Mouse (Mus musculus) forebrain, embryonic 13.5 days (tissue): ENCODE data around the gene Tet3. TPM values are rescaled to one million over a fixed set of nuclear protein-coding genes. Genes with fewer than 3 reads are reported as not detected.

Experiments
- ATAC-seq: fragments of 200-750 bp; cut with Nextera tagmentation; 2 replicates; pipeline ENCODE4 v1.8.0; 2017
- H3K27ac ChIP-seq: fragments of 300-500 bp; sonication (generic); 2 replicates; pipeline ENCODE4 v1.5.1; 2015; ENCODE audit warnings: inconsistent platforms, mild to moderate bottlenecking, moderate library complexity
- H3K27me3 ChIP-seq: fragments of 300-500 bp; sonication (generic); 2 replicates; pipeline ENCODE4 v1.6.1; 2015; ENCODE audit warnings: mild to moderate bottlenecking, inconsistent platforms
- H3K36me3 ChIP-seq: fragments of 300-500 bp; sonication (generic); 2 replicates; pipeline ENCODE4 v1.6.1; 2015; ENCODE audit warnings: mild to moderate bottlenecking, inconsistent platforms; ENCODE audit not compliant: poor library complexity, severe bottlenecking
- H3K4me1 ChIP-seq: fragments of 300-500 bp; sonication (generic); 2 replicates; pipeline ENCODE4 v1.6.1; 2015; ENCODE audit warnings: inconsistent platforms
- H3K4me2 ChIP-seq: fragments of 300-500 bp; sonication (generic); 2 replicates; pipeline ENCODE4 v1.6.1; 2015; ENCODE audit warnings: inconsistent platforms, mild to moderate bottlenecking, moderate library complexity
- H3K4me3 ChIP-seq: fragments of 300-500 bp; sonication (generic); 2 replicates; pipeline ENCODE4 v1.5.1; 2015; ENCODE audit warnings: mild to moderate bottlenecking, inconsistent platforms
- H3K9ac ChIP-seq: fragments of 300-500 bp; sonication (generic); 2 replicates; pipeline ENCODE4 v1.6.1; 2015; ENCODE audit warnings: mild to moderate bottlenecking, inconsistent platforms
- H3K9me3 ChIP-seq: fragments of 300-500 bp; sonication (generic); replicated peaks from 2 replicates; pipeline ENCODE4 v1.6.1; 2016; ENCODE audit warnings: inconsistent platforms
- WGBS: fragments of 180-500 bp; shearing (Covaris S2); methylation state at CpG from one replicate; pipeline ENCODE4 v1.1.7; 2015; 5-methylcytosine and 5-hydroxymethylcytosine counted together
- polyA plus RNA-seq: library from polyadenylated mRNA; unstranded; fragments of >200 nt; fragmentation: Nextera tagmentation; extraction: Ambion mirVana; gene quantifications from 2 replicates; pipeline ENCODE4 v1.2.1, GENCODE M21; 2015

The Tet3 gene
- polyA plus RNA-seq, result 65.3 and 79.4 TPM in 2 replicates

DNA sequence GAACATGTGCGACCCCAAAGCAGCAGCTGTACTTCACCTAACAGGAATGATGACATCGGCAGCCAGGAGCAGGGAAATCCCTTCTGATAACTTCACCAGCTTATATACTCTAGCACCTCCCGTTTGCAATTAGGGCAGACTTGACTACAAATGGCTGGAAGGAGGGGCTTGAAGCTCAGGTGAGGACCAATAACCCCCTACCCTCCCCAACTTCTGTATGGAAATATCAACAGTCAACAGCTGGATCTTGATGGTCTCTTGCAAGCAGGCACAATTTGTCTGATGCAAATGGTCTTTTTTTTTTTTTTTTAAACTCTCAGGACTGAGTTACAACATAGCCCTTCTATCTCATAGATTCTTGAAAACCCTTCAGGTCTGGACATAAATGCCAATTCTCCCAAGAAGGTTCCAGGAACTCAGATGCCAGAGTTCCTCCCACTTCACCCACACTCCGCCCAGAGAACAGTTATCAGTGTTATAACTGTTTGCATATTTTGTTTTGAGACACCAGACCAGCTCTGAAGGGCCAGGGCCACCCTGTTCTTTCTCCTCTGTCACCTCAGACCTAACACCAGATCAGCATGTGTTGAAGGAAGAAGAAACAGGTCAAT, at the start of gene Tet3:
Gene Tet3, minus strand, starts transcription at position 51 of the 611 bp plus-strand sequence.
- Histone ChIP-seq H3K27ac (no peak within 1 kb of the TSS), H3K9me3 (no peaks in the 10 kb centered on the region), H3K9ac (no peak within 1 kb of the TSS), H3K27me3 (no peaks in the 10 kb centered on the region), H3K4me1 (peaks cover 24% of the 10 kb centered on the region), H3K36me3 (0 out of 2 replicates have a peak, but pooled peaks cover 3% of the 10 kb centered on the region), H3K4me3 (no peak within 1 kb of the TSS), H3K4me2 (0 out of 2 replicates have a peak within 1 kb of the TSS, but pooled peaks have one; percentile 96)
- ATAC-seq, result no peak
- WGBS, result 83% methylated on average over 4 of the region's 4 CpGs

DNA sequence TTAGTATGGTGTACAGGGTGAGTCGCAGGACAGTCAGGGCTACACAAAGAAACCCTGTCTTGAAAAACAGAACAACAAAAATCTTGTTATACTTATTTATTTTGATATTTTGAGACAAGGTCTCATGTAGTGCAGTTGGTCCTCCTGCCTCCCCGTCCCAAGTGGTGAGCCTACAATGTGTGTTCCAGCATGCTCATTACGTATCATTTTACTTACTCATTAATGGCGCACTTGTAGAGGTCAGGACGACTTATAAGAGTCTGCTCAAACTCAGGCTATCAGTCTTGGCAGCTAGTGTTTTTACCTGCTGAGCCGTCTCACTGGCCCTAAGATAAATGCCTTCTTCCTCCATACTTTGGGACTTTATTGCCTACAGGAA, 48.3 kb upstream of the Tet3 start:
- Histone ChIP-seq H3K4me3 (peak overlapping the region; percentile 79), H3K4me2 (peak overlapping the region; percentile 73), H3K27me3 (no peaks in the 10 kb centered on the region), H3K36me3 (no peaks in the 10 kb centered on the region), H3K4me1 (peaks cover 19% of the 10 kb centered on the region), H3K27ac (peak overlapping the region; percentile 63), H3K9ac (peak overlapping the region; percentile 59), H3K9me3 (no peaks in the 10 kb centered on the region)
- WGBS, result 33% methylated on average over 6 of the region's 6 CpGs
- ATAC-seq, result no peak; the same call in 1 of the 2 replicates

DNA sequence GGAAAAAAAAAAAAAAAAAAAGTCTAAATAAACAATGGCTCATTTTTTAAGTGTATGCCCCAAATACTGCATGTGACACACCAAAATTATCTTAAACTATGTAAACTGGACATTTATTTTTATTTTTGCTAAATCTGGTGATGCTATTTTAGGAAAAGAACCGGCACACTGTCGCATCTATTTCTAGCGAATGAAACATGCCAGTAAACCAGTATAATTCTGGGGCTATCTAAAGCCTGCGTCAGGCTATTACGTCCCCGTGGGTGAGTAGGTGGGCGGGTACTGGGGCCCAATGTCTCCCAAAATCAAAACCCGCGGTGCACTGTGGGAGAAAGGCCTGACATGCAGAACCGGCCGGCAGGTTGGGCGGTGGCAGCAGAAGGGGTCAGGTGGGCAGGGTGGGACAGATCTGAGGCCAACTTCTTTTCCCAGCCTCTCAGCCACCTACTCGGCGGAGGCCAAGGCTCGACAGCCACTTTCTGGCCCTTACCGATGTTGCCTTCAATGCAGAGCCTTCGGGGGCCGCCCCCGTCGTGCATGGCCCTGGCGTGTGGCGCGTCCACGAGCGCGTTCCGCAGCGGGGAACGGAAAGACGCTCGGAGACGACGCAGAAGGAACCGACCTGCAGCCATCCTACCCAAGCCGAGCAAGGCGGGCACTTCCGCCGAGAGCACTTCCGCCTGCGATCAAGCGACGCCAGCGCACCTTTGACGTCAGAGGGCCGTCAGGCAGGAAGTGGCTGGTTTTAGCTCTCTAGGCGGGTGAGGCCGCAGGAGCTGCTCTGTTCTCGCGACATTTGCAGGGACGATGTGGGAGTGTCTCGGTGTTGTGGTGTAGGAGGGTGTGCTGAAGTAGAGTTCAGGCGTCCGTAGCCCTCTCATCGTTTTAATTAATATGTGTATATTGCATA, 47.6 kb upstream of the Tet3 start, which contains the start of gene Dguok:
Gene Dguok, minus strand, starts transcription at position 712 of the 910 bp plus-strand sequence.
- peak within 1 kb of the TSS; percentile 73 for H3K4me2 ChIP-seq

DNA sequence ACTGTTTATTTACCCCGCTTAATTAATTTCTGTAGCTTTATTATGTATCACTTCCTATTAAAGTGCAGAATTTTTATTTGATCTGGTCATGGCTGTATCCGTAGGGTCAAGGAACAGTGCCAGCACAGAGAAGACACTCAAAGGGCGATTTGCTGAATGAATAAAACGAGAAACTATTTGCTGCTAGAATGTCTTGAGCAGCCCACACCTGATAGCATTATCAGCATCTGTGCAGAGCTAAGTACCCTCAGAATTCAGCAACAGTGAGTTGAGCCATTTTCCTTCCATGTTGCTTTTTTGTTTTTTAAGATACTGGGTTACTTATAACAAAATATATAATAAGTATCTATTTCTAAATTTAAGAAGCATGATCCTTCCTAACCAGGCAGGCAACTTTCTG, 46.7 kb upstream of the Tet3 start:
- H3K4me1 ChIP-seq, result peaks cover 19% of the 10 kb centered on the region
- no peaks in the 10 kb centered on the region for H3K27me3 ChIP-seq
- peak overlapping the region; percentile 85; the same call in 1 of the 2 replicates for H3K9ac ChIP-seq
- peaks cover under 1% of the 10 kb centered on the region; the same call in 1 of the 2 replicates for H3K9me3 ChIP-seq
- ATAC-seq, result no peak
- H3K27ac ChIP-seq, result no peak overlapping the region
- H3K36me3 ChIP-seq, result peaks cover 1% of the 10 kb centered on the region; the same call in 1 of the 2 replicates
- peak overlapping the region; percentile 73 for H3K4me2 ChIP-seq
- WGBS, result 92% methylated on average over 4 of the region's 4 CpGs
- H3K4me3 ChIP-seq, result peak overlapping the region; percentile 79; the same call in 1 of the 2 replicates

More for the DNA sequence above, 47.6 kb upstream of the Tet3 start, which contains the start of gene Dguok:
- Histone ChIP-seq H3K36me3 (no peaks in the 10 kb centered on the region), H3K4me3 (peak within 1 kb of the TSS; percentile 79), H3K4me1 (peaks cover 19% of the 10 kb centered on the region), H3K9ac (peak within 1 kb of the TSS; percentile 85), H3K27me3 (no peaks in the 10 kb centered on the region), H3K27ac (peak within 1 kb of the TSS; percentile 94), H3K9me3 (no peaks in the 10 kb centered on the region)
- ATAC-seq, result peak; percentile 99
- under 1% methylated on average over 54 of the region's 54 CpGs for WGBS

DNA sequence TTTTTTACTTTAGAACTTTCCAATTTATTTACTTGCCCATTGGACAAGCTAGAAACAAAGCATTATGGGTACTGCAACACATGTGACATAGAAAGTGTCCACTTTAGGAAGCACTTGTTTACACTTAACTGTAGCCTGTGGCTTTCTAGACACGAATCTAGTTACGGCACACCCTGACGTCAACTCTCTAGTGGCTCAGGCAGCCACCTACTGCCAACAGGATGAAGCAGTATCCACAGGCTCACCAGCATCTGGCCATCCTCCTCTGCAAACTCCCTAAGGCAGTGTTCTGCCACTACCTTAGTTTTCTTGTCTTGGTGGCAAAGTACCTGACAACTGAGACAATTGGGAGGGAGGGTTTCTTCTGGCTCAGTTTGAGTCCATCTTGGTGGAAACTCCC, 44.5 kb upstream of the Tet3 start:
- H3K27me3 ChIP-seq, result no peaks in the 10 kb centered on the region
- no peak for ATAC-seq
- 88% methylated on average over 3 of the region's 3 CpGs for WGBS
- H3K9ac ChIP-seq, result no peak overlapping the region
- H3K9me3 ChIP-seq, result peaks cover 5% of the 10 kb centered on the region
- no peak overlapping the region for H3K27ac ChIP-seq
- H3K36me3 ChIP-seq, result peaks cover 10% of the 10 kb centered on the region; the same call in 1 of the 2 replicates
- H3K4me3 ChIP-seq, result no peak overlapping the region
- peaks cover 19% of the 10 kb centered on the region for H3K4me1 ChIP-seq
- H3K4me2 ChIP-seq, result no peak overlapping the region

DNA sequence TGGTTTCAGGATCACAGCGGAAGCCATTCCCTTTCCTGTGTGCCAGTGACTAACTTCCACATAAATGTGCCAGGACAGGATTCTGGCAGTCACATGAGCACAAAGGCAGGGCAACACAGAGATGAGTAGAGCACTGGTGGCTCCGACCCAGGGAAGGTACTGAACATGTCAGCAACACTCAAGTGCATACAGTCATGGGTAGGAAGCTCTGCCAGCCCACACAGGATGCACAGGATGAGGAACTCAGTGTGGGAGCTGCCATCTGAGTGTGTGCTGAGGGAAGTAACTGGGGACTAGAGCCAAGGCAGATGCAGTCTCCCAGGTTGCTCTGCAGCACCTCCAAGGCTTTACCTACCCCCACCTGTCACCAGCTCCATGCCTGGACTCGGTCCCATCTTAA, 43.8 kb upstream of the Tet3 start:
- H3K9me3 ChIP-seq, result peaks cover 5% of the 10 kb centered on the region
- H3K27ac ChIP-seq, result no peak overlapping the region
- WGBS, result 79% methylated on average over 3 of the region's 3 CpGs
- no peak overlapping the region for H3K4me2 ChIP-seq
- H3K4me3 ChIP-seq, result no peak overlapping the region
- no peak for ATAC-seq
- peaks cover 10% of the 10 kb centered on the region; the same call in 1 of the 2 replicates for H3K36me3 ChIP-seq
- H3K27me3 ChIP-seq, result no peaks in the 10 kb centered on the region
- H3K9ac ChIP-seq, result no peak overlapping the region
- H3K4me1 ChIP-seq, result peaks cover 19% of the 10 kb centered on the region

DNA sequence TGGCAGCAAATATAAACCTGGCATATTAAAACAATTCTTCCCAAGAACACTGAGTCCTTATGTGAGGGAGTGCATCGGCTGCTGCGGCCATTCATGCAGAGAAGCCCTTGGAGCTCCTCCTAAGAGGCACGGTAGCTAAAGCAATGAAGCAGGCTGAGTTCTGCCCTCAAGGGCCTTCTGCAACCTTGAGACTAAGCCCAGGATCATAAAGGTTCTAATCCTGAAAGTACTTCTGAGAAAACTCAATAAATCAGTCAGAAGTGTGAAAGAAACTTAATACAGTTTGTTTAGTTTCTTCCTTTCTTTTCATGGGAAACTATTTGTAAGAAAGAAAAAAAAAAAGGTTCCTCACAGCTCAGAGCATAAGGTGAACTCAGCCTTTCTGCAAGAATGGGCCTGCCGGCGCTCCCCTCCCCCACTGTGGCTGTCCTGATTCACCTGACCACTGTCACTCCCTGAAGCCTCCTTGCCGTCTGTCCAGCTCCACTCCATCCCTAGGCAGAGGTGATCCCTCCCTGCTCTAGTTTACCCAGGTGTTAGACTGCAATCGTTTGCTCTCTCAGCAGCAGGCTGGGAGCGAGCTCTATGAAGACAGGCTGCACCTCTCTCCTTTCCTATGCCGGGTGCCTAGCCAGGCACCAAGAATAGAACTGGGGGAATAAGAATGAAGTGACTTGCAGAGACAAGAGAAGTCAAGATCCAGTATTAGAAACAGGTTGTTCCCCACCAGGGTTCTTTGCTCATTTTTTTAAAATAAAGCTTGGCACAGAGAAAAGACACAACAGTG, 42.8 kb upstream of the Tet3 start:
- WGBS, result 63% methylated on average over 9 of the region's 9 CpGs
- ATAC-seq, result no peak
- H3K27me3 ChIP-seq, result no peaks in the 10 kb centered on the region

DNA sequence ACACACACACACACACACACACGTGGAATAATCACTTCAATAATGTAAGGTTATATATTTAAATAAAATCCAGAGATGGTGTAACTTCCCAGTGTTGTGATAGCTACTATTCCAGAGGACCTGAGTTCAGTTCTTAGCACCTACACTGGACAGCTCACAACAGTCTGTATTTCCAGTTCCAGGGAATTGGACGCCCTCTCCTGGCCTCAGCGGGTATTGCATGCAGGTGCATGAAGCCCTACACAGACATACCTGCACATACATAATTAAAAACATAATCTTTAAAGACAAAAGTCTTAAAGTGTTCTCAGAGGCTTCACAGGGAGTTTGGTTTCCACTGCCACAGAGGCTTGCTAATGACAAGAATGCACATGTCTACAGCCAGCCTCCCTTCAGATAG, 41.6 kb upstream of the Tet3 start:
- peaks cover 6% of the 10 kb centered on the region for H3K4me1 ChIP-seq
- no peak overlapping the region for H3K4me2 ChIP-seq
- H3K27ac ChIP-seq, result no peak overlapping the region
- 67% methylated on average over 3 of the region's 3 CpGs for WGBS
- H3K4me3 ChIP-seq, result no peak overlapping the region
- no peak overlapping the region for H3K9ac ChIP-seq
- peaks cover 23% of the 10 kb centered on the region; the same call in 1 of the 2 replicates for H3K36me3 ChIP-seq
- no peaks in the 10 kb centered on the region for H3K27me3 ChIP-seq
- no peak for ATAC-seq
- peaks cover 5% of the 10 kb centered on the region for H3K9me3 ChIP-seq

More for the DNA sequence above, 42.8 kb upstream of the Tet3 start:
- Histone ChIP-seq H3K27ac (no peak overlapping the region), H3K9me3 (peaks cover 5% of the 10 kb centered on the region), H3K4me2 (no peak overlapping the region), H3K4me3 (no peak overlapping the region), H3K36me3 (peaks cover 11% of the 10 kb centered on the region; the same call in 1 of the 2 replicates), H3K4me1 (peaks cover 15% of the 10 kb centered on the region), H3K9ac (no peak overlapping the region)

DNA sequence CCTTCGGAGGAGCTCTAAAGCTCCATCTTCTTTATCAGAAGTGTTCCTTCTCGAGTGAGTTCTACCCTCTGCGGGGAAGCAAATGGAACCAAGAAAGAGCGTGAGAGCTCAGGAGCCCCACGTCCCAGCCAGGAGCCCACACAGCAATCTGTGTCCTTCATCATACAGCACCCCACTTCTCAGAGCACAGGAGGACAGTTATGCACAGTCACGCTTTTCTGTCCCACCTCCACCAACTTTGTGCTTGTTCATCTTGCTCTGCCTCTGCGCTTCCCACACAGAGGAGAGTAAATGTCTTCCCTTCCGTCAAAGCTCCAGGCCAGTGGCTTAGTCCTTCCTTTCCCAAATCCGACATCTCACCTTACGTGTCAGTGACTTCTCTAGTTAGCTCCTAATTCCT, 40.2 kb upstream of the Tet3 start:
- whole genome bisulfite sequencing, result 94% methylated on average over 10 of the region's 10 CpGs
- ATAC-seq, result no peak
- Histone ChIP-seq H3K9ac (no peak overlapping the region), H3K4me2 (no peak overlapping the region), H3K27ac (no peak overlapping the region), H3K9me3 (peaks cover 5% of the 10 kb centered on the region), H3K27me3 (no peaks in the 10 kb centered on the region), H3K36me3 (peaks cover 28% of the 10 kb centered on the region; the same call in 1 of the 2 replicates), H3K4me3 (no peak overlapping the region), H3K4me1 (no peaks in the 10 kb centered on the region; the same call in 1 of the 2 replicates)

DNA sequence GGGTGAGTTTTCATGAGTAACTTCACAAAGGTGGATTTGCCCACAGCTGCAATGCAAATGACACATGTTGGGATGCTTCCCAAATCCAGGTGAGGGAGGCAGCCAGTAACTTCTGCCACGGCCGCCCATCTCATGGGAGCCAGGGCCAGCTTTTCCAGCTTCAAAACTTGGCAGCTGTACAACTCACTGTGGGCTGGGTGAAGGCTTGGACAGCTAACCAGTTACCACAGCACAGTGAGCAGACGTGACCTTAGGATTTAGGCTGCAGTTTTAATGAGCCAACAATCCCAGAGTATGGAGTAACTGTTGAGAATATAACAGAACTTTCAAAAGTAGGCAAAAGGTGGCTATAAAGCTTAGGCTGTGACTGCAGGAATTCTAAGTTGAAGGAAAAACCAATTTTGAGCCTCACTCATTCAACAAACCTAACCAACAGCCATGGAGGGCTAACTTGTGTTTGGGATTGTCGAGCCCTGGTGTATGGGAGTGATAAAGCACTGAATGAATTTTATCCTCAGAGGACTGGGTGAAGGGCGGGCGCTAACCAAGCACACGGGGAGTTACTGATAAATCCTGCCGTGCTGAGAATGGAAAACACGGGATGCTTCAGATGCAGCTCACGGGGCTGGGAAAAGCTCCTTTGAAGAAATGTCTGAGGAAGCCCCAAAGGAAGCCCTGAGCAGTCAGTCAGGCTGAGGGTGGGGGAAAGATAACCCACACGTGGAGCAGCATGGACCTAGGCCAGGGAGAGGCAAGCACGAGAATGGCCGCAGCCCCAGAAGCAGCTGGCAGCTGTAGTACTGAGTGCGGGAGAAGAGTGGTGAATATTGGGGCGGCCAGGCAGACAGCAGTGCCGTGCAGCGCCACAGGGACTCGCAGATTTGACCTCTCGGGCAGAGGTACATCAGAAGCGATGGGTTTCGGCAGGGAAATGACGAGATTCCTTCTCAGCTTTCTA, 38.1 kb upstream of the Tet3 start:
- H3K9ac ChIP-seq, result no peak overlapping the region
- no peaks in the 10 kb centered on the region; the same call in 1 of the 2 replicates for H3K4me1 ChIP-seq
- no peak overlapping the region for H3K27ac ChIP-seq
- no peak overlapping the region for H3K4me2 ChIP-seq
- peaks cover 40% of the 10 kb centered on the region for H3K36me3 ChIP-seq
- 90% methylated on average over 22 of the region's 22 CpGs for WGBS
- ATAC-seq, result no peak
- H3K4me3 ChIP-seq, result no peak overlapping the region
- no peaks in the 10 kb centered on the region for H3K27me3 ChIP-seq
- peaks cover 5% of the 10 kb centered on the region for H3K9me3 ChIP-seq
